Mouse (Mus musculus) ZHBTc4 (cell line): ENCODE measurements at regions not wholly inside any gene's neighbourhood (a gene's known extent, or its start where the extent isn't known, plus 50 kb on each side); places are given as distances from the start of the nearest gene placed in this dataset.

Experiments
- DNase-seq: peaks from one replicate; pipeline ENCODE4 v3.0.0-alpha.2; 2011; ENCODE audit warnings: low read depth, low spot score

- DNase-seq: no peak
Measured at GRCm38 (mm10) chr8:107715901-107716300, 127.6 kb upstream of the Psmd7 start.

GRCm38 (mm10) chr8:107717856-107718255, 129.6 kb upstream of the Psmd7 start:
- no peak for DNase-seq

GRCm38 (mm10) chr8:107719656-107720055, 131.4 kb upstream of the Psmd7 start:
- peak; percentile 56 for DNase-seq

- DNase-seq: no peak
Measured at GRCm38 (mm10) chr8:107726716-107727115, 138.5 kb upstream of the Psmd7 start.

- DNase-seq: peak; percentile 41
Measured at GRCm38 (mm10) chr8:107727276-107727675, 139.0 kb upstream of the Psmd7 start.

- no peak for DNase-seq
Measured at GRCm38 (mm10) chr8:107739091-107739490, 150.8 kb upstream of the Psmd7 start.

GRCm38 (mm10) chr8:107757083-107757482, 168.8 kb upstream of the Psmd7 start:
- no peak for DNase-seq

GRCm38 (mm10) chr8:107758637-107759036, 170.4 kb upstream of the Psmd7 start:
- DNase-seq: peak; percentile 54

- peak; percentile 24 for DNase-seq
Measured at GRCm38 (mm10) chr8:107776906-107777305, 165.5 kb upstream of the Zfhx3 start.

- no peak for DNase-seq
Measured at GRCm38 (mm10) chr8:107785771-107786170, 156.7 kb upstream of the Zfhx3 start.

- no peak for DNase-seq
Measured at GRCm38 (mm10) chr8:107792286-107792685, 150.2 kb upstream of the Zfhx3 start.

- no peak for DNase-seq
Measured at GRCm38 (mm10) chr8:107814931-107815330, 127.5 kb upstream of the Zfhx3 start.

GRCm38 (mm10) chr8:107815775-107816174, 126.7 kb upstream of the Zfhx3 start:
- no peak for DNase-seq

GRCm38 (mm10) chr8:107817796-107818195, 124.6 kb upstream of the Zfhx3 start:
- DNase-seq: no peak

GRCm38 (mm10) chr8:107820174-107820760, 122.2 kb upstream of the Zfhx3 start:
- no peak for DNase-seq

GRCm38 (mm10) chr8:107821522-107821921, 120.9 kb upstream of the Zfhx3 start:
- peak; percentile 84 for DNase-seq

GRCm38 (mm10) chr8:107824096-107824495, 118.3 kb upstream of the Zfhx3 start:
- DNase-seq: no peak

- peak; percentile 54 for DNase-seq
Measured at GRCm38 (mm10) chr8:107824640-107825039, 117.8 kb upstream of the Zfhx3 start.

GRCm38 (mm10) chr8:107827500-107828125, 114.8 kb upstream of the Zfhx3 start:
- DNase-seq: no peak

- DNase-seq: no peak
Measured at GRCm38 (mm10) chr8:107828541-107828940, 113.9 kb upstream of the Zfhx3 start.

GRCm38 (mm10) chr8:107833481-107833880, 109.0 kb upstream of the Zfhx3 start:
- DNase-seq: peak; percentile 39

- DNase-seq: no peak
Measured at GRCm38 (mm10) chr8:107846141-107846540, 96.3 kb upstream of the Zfhx3 start.

- DNase-seq: peak; percentile 10
Measured at GRCm38 (mm10) chr8:107851236-107852043, 91.0 kb upstream of the Zfhx3 start.
